Mouse (Mus musculus): Measurements from ENCODE around the gene Zfp975. TPM values are rescaled to one million over a fixed set of nuclear protein-coding genes. Genes with fewer than 3 reads are reported as not detected.

Gene Zfp975
- 56.1 TPM for polyA plus RNA-seq (2014; fragmentation: Illumina TruSeq; extraction: RNeasy Lipid Tissue Mini Kit (QIAGEN cat#74804))

GRCm38 (mm10) chr7:42692362-42693158 is at the start of gene Zfp975:
Gene Zfp975 (minus strand): TSS chr7:42692742.

DNA sequence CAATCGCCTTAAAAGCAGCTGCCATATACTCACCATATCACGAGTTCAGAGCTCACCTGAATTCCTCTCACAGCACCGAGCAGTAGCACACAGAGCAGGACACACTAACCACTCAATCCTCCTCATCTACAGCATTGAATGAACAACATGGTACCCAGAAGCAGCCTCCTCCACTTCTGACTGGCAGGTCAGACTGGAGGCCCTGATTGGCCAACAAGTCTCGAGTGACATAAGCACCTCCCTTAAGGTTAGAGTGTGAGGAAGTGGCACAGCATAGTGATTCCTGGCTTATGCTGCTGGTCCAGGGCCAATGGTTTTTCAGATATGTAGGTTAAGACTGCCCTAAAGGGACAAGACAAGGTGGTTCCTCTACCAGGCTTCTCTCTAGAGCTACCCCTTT is 34.4 kb upstream of the Zfp975 start, which contains the start of gene Gm17067:
Gm17067 (minus strand) TSS at position 101 of the 400 bp plus-strand sequence.

GRCm38 (mm10) chr7:42642152-42643115 is 50.1 kb downstream of the Zfp975 start, which contains the start of gene Zfp976:
Gene Zfp976 (minus strand): TSS chr7:42642588.

Other genes with a start within 250 kb of the Zfp975 start
- gene 4933421I07Rik, start 244.6 kb downstream of the Zfp975 start, polyA plus RNA-seq (2014; fragmentation: Illumina TruSeq; extraction: RNeasy Lipid Tissue Mini Kit (QIAGEN cat#74804)) = not detected
- 47.0 TPM for gene Zfp141, start 187.0 kb downstream of the Zfp975 start, polyA plus RNA-seq (2014; fragmentation: Illumina TruSeq; extraction: RNeasy Lipid Tissue Mini Kit (QIAGEN cat#74804))
- not detected for gene Gm21028, start 114.2 kb downstream of the Zfp975 start, polyA plus RNA-seq (2014; fragmentation: Illumina TruSeq; extraction: RNeasy Lipid Tissue Mini Kit (QIAGEN cat#74804))
- gene Zfp977, start 100.2 kb downstream of the Zfp975 start, polyA plus RNA-seq (2014; fragmentation: Illumina TruSeq; extraction: RNeasy Lipid Tissue Mini Kit (QIAGEN cat#74804)) = 11.1 TPM
- 28.8 TPM for gene Zfp976, start 50.2 kb downstream of the Zfp975 start, polyA plus RNA-seq (2014; fragmentation: Illumina TruSeq; extraction: RNeasy Lipid Tissue Mini Kit (QIAGEN cat#74804))
- gene Gm17067, start 34.3 kb upstream of the Zfp975 start, polyA plus RNA-seq (2014; fragmentation: Illumina TruSeq; extraction: RNeasy Lipid Tissue Mini Kit (QIAGEN cat#74804)) = not detected
- not detected for gene Vmn2r62, start 100.8 kb upstream of the Zfp975 start, polyA plus RNA-seq (2014; fragmentation: Illumina TruSeq; extraction: RNeasy Lipid Tissue Mini Kit (QIAGEN cat#74804))
- gene Gm2381, start 174.5 kb upstream of the Zfp975 start, polyA plus RNA-seq (2014; fragmentation: Illumina TruSeq; extraction: RNeasy Lipid Tissue Mini Kit (QIAGEN cat#74804)) = not detected
- not detected for gene Vmn2r63, start 241.1 kb upstream of the Zfp975 start, polyA plus RNA-seq (2014; fragmentation: Illumina TruSeq; extraction: RNeasy Lipid Tissue Mini Kit (QIAGEN cat#74804))

Data from ovary, adult 10 weeks (tissue).